Mouse (Mus musculus) forebrain, embryonic 14.5 days (tissue): ENCODE results near the gene Mef2b. TPM values are rescaled to one million over a fixed set of nuclear protein-coding genes. Genes with fewer than 3 reads are reported as not detected.

Experiments used
- ATAC-seq: fragments of 200-750 bp; cut with Nextera tagmentation; 2 replicates; pipeline ENCODE4 v1.8.0; 2017; ENCODE audit warnings: mild to moderate bottlenecking, moderate library complexity
- DNase-seq: peaks from one replicate; pipeline ENCODE4 v3.0.0-alpha.2; 2015; ENCODE audit warnings: low spot score
- H3K27ac ChIP-seq: fragments of 300-500 bp; sonication (generic); 2 replicates; pipeline ENCODE4 v1.5.1; 2014; ENCODE audit warnings: low read depth, mild to moderate bottlenecking, control low read depth, low read length, moderate library complexity
- H3K27me3 ChIP-seq: fragments of 300-500 bp; sonication (generic); replicated peaks from 2 replicates; pipeline ENCODE4 v1.6.1; 2014; ENCODE audit warnings: low read length, control low read depth, mixed read lengths; ENCODE audit not compliant: control insufficient read depth, insufficient read depth
- H3K36me3 ChIP-seq: fragments of 300-500 bp; sonication (generic); 2 replicates; pipeline ENCODE4 v1.6.1; 2014; ENCODE audit warnings: low read length, control low read depth; ENCODE audit not compliant: control insufficient read depth, insufficient read depth
- H3K4me1 ChIP-seq: fragments of 300-500 bp; sonication (generic); 2 replicates; pipeline ENCODE4 v1.6.1; 2014; ENCODE audit warnings: antibody characterized with exemption, low read length, control low read depth; ENCODE audit not compliant: control insufficient read depth, insufficient read depth
- H3K4me2 ChIP-seq: fragments of 300-500 bp; sonication (generic); 2 replicates; pipeline ENCODE4 v1.6.1; 2014; ENCODE audit warnings: mild to moderate bottlenecking, control low read depth, low read length
- H3K4me3 ChIP-seq: fragments of 300-500 bp; sonication (generic); 2 replicates; pipeline ENCODE4 v1.5.1; 2014; ENCODE audit warnings: low read depth, low read length, control low read depth
- H3K9ac ChIP-seq: fragments of 300-500 bp; sonication (generic); 2 replicates; pipeline ENCODE4 v1.6.1; 2014; ENCODE audit warnings: mild to moderate bottlenecking, low read length, control low read depth, moderate library complexity
- H3K9me3 ChIP-seq: fragments of 300-500 bp; sonication (generic); replicated peaks from 2 replicates; pipeline ENCODE4 v1.6.1; 2016; ENCODE audit warnings: low read length, control low read depth, mixed read lengths; ENCODE audit not compliant: control insufficient read depth
- WGBS: fragments of 180-500 bp; shearing (Covaris S2); extraction: QIAGEN DNeasy Blood & Tissue Kit; methylation state at CpG from one replicate; pipeline ENCODE4 v1.1.7; 2014; 5-methylcytosine and 5-hydroxymethylcytosine counted together
- polyA plus RNA-seq: library from polyadenylated mRNA; unstranded; fragments of >200 nt; fragmentation: Nextera tagmentation; extraction: Ambion mirVana; gene quantifications from 2 replicates; pipeline ENCODE4 v1.2.1, GENCODE M21; 2014

Gene Mef2b
- polyA plus RNA-seq, 1 experiment from 2014 or later: 0.30 TPM

GRCm38 (mm10) chr8:70147678-70148607, 8.4 kb downstream of the Mef2b start:
- Histone ChIP-seq H3K36me3 (peaks cover 44% of the 10 kb centered on the region), H3K4me2 (no peak overlapping the region), H3K9ac (no peak overlapping the region), H3K4me1 (no peaks in the 10 kb centered on the region), H3K4me3 (no peak overlapping the region), H3K9me3 (no peaks in the 10 kb centered on the region), H3K27me3 (no peaks in the 10 kb centered on the region), H3K27ac (no peak overlapping the region)
- DNase-seq: no peak
- ATAC-seq: no peak
- WGBS: 91% methylated on average over 7 of the region's 7 CpGs

DNA sequence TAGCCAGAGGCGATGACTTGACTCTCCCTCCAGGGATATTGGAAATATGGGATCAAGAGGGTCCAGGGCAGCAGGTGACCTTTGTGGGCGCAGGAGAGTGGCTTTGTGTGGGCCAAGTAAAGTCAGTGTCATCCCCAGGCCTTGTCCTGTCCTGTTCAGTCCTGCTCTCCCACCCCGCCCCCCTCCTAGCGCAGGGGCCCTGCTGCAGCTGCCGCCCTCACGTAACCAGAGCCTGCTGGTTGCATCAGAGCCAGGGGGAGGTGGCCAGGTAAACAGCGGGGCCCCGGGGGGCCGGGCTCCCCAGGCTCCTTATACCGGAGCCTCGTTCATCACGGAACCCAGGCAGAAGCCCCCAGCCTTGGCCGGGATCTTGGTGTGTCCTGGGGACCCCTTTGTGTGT, 10.6 kb downstream of the Mef2b start:
- Histone ChIP-seq H3K4me1 (no peaks in the 10 kb centered on the region), H3K9me3 (no peaks in the 10 kb centered on the region), H3K27me3 (no peaks in the 10 kb centered on the region), H3K36me3 (peaks cover 22% of the 10 kb centered on the region), H3K27ac (no peak overlapping the region), H3K4me2 (no peak overlapping the region), H3K4me3 (no peak overlapping the region), H3K9ac (no peak overlapping the region)
- WGBS: 16% methylated on average over 13 of the region's 13 CpGs
- no peak for DNase-seq
- no peak for ATAC-seq

DNA sequence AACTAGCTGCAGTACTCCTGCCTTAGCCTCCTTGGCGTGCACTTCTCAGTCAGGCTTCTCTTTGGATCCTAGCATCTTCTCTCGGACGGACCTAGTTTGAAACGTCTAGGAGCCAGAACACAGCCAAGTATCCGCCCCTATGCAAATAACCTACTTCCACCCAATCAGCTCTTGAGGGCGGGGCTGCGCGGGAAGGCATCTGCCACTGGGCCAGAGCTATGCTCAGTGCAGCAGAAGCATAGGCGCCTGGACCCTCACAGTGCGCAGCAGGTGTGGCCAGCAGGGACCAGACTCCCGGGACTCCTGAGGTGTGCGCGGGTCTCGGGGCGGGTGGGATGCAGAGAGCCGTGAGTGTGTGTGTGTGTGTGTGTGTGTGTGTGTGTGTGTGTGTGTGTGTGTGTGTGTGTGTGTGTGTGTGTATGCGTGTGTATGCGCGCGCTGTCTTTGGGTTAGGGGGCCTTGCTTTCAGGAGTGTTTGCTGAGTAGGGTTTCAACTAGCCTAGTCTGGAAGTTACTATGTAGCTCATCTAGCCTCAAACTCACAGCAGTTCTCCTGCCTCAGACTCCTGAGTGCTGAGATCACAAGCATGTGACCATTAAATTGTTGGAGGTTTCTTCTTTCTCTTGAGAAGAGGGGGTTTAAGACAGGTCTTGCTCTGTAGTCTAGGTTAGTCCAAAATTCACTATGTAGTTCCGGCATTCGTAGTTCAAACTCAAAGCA, 13.2 kb downstream of the Mef2b start:
- no peaks in the 10 kb centered on the region for H3K9me3 ChIP-seq
- H3K4me2 ChIP-seq: peak overlapping the region; percentile 31
- no peak overlapping the region for H3K27ac ChIP-seq
- no peaks in the 10 kb centered on the region for H3K4me1 ChIP-seq
- no peak overlapping the region for H3K4me3 ChIP-seq
- H3K36me3 ChIP-seq: no peaks in the 10 kb centered on the region
- 0 out of 2 replicates have a peak overlapping the region, but pooled peaks have one; percentile 17 for H3K9ac ChIP-seq
- ATAC-seq (peak; percentile 96), DNase-seq (peak; percentile 91)
- WGBS: 13% methylated on average over 20 of the region's 22 CpGs
- no peaks in the 10 kb centered on the region for H3K27me3 ChIP-seq

DNA sequence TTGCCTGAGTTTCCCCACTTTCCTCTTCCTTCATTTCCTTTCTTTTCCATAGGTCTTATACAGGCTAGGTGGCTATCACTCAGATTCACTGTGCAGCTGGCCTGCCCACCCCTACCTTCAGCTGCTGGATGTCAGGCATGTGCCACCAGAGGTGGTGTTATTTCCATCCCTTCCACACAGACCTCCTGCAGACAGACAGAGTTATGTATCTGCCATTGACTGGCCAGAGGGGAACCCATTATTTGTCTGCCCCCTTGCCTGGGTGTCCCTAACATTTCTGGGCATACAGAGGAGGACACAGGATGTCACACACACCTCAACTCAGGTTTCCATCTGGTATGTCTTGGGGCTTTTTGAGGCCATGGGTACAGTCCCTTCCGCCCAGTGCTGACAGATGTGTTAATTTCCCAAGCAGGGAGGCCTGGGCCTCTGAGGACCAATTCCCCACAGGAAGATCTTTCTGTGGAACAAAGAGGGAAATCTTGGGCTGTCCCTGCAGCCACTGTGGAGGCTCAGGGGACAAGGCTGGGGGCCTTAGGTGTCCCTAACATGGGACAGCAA, 17.8 kb downstream of the Mef2b start:
- H3K4me2 ChIP-seq: no peak overlapping the region
- no peak for DNase-seq
- WGBS: 94% methylated on average over 1 of the region's 1 CpGs
- no peaks in the 10 kb centered on the region for H3K36me3 ChIP-seq
- H3K4me1 ChIP-seq: no peaks in the 10 kb centered on the region
- H3K9ac ChIP-seq: no peak overlapping the region
- H3K27me3 ChIP-seq: no peaks in the 10 kb centered on the region
- H3K9me3 ChIP-seq: no peaks in the 10 kb centered on the region
- no peak for ATAC-seq
- H3K27ac ChIP-seq: no peak overlapping the region
- H3K4me3 ChIP-seq: no peak overlapping the region

GRCm38 (mm10) chr8:70158069-70158853, 18.8 kb downstream of the Mef2b start:
- Histone ChIP-seq H3K27ac (no peak overlapping the region), H3K4me3 (peak overlapping the region; percentile 43), H3K36me3 (no peaks in the 10 kb centered on the region), H3K9me3 (no peaks in the 10 kb centered on the region), H3K4me2 (peak overlapping the region; percentile 67), H3K4me1 (no peaks in the 10 kb centered on the region), H3K27me3 (no peaks in the 10 kb centered on the region), H3K9ac (peak overlapping the region; percentile 59)
- DNase-seq (peak; percentile 86), ATAC-seq (peak; percentile 97)
- WGBS: 11% methylated on average over 40 of the region's 40 CpGs

DNA sequence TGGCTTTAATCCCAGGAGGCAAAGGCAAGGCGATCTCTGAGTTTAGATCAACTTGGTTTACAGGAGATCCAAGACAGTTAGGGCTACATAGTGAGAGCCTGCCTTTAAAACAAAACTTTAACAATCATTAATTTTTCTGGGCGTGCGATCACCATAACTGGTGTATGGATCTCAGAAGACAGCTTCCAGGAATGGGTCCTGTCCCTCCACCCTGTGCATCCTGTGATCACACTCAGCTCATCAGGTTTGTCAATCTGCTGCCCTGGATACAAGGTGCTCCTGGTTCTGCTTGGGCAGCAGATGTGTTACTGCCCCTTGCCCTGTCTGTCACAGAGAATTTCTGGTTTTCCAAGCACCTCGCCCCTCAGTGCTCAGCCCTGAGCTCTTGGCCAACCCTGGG, 19.7 kb downstream of the Mef2b start:
- no peak overlapping the region for H3K4me3 ChIP-seq
- no peak for DNase-seq
- no peak overlapping the region for H3K4me2 ChIP-seq

GRCm38 (mm10) chr8:70160015-70160414, 20.5 kb downstream of the Mef2b start:
- Histone ChIP-seq H3K9me3 (no peaks in the 10 kb centered on the region), H3K9ac (no peak overlapping the region), H3K4me2 (no peak overlapping the region), H3K27ac (no peak overlapping the region), H3K36me3 (no peaks in the 10 kb centered on the region), H3K27me3 (no peaks in the 10 kb centered on the region), H3K4me1 (no peaks in the 10 kb centered on the region), H3K4me3 (no peak overlapping the region)
- no peak for DNase-seq
- no peak for ATAC-seq
- WGBS: 73% methylated on average over 13 of the region's 13 CpGs

More for the DNA sequence above, 19.7 kb downstream of the Mef2b start:
- no peak for ATAC-seq
- Histone ChIP-seq H3K36me3 (no peaks in the 10 kb centered on the region), H3K9ac (no peak overlapping the region), H3K4me1 (no peaks in the 10 kb centered on the region), H3K9me3 (no peaks in the 10 kb centered on the region), H3K27me3 (no peaks in the 10 kb centered on the region), H3K27ac (no peak overlapping the region)
- WGBS: 88% methylated on average over 4 of the region's 4 CpGs

DNA sequence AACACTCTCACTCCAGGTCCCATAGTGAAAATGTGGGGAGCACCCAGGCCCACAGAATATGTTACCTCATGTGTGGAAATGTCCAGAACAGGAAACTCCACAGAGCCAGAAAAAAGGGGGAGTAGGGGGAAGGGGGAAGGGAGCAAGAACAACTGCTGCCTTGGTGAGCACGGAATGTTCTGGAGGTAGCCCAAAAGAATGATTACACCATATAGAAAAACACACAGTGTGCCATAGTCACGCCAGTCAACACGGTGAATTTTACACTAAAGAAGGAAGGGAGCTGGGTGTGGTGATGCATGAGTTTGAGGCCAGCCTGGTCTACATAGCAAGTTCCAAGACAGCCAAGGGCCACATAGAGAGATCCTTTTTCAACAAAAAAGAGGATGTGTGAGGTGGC, 23.8 kb downstream of the Mef2b start:
- no peak overlapping the region for H3K4me2 ChIP-seq
- 0 out of 2 replicates have a peak, but pooled peaks cover 4% of the 10 kb centered on the region for H3K27me3 ChIP-seq
- no peaks in the 10 kb centered on the region for H3K9me3 ChIP-seq
- H3K9ac ChIP-seq: no peak overlapping the region
- no peak overlapping the region for H3K27ac ChIP-seq
- DNase-seq (no peak), ATAC-seq (no peak)
- no peak overlapping the region for H3K4me3 ChIP-seq
- no peaks in the 10 kb centered on the region for H3K4me1 ChIP-seq
- WGBS: 89% methylated on average over 3 of the region's 3 CpGs
- no peaks in the 10 kb centered on the region for H3K36me3 ChIP-seq
